Mouse (Mus musculus): ENCODE measurements around the gene Olfr1392.

Gene Olfr1392

GRCm38 (mm10) chr11:49251380-49251761, 33.7 kb upstream of the Olfr1392 start:
- no peak for DNase-seq (ENCODE audit: low read depth in 2 of 2, low spot score in 2 of 2)

DNA sequence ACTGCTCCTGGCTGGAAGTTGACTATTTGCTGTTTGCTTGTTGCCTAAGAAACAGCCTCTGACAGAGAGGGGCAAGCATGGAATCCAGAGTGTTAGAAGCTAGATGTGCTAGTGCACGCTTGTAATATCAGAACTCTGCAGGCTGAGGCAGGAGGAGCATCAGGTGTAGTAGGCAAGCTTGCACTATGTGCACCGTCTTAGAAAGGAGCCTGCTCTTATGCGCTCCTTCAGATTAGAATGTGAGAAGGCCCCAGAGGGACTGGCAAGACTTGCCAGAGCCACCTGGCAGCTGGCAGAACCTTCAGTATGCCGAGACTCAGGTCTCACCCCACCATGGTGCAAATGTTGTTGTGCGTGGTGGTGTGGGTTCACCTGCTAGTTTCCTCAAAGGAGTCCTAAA, 33.0 kb upstream of the Olfr1392 start:
- DNase-seq (ENCODE audit: low read depth in 2 of 2, low spot score in 2 of 2) = no peak

DNA sequence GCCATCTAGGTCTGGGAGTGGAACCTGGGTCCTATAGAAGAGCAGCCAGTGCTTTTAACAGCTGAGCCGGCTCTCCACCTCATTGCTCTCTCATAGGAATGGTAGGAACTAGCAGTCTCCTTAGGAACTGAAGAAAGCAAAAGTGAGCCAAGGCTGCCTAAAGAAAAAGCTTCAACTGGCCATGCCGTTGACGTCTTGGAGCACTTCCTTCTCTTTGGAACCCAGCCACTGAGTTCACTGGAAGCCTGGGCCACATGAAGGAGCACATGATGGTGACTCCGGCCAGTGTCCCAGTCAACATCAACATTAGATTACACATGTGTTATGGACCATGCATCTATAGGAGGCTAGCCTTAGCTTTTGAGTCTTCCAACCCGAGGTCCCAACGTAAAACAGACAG, 32.0 kb upstream of the Olfr1392 start:
- no peak for DNase-seq (ENCODE audit: low read depth in 2 of 2, low spot score in 2 of 2)

GRCm38 (mm10) chr11:49259296-49259695, 25.8 kb upstream of the Olfr1392 start:
- no peak for DNase-seq (ENCODE audit: low read depth in 2 of 2, low spot score in 2 of 2)

DNA sequence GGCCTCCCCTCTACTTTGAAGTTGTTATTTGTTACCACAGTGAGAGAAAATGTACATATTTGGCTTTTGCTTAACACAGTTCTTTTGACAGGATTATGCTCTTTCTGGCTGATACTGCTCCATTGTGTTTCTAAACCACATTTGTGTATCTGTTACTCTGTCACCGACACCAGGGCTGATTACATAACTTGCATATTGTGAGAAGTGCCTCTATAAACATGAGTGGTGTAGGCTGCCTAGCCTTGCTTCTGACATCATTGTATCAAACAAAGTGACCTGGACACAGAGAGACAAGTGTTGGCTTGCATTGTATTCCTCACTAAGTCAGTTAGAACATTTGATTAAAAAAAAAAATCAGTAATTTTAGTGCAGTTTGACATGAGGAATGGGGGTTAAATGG, 25.3 kb upstream of the Olfr1392 start:
- DNase-seq (ENCODE audit: low read depth in 2 of 2, low spot score in 2 of 2) = no peak

- no peak for DNase-seq (ENCODE audit: low read depth in 2 of 2, low spot score in 2 of 2)
These were observed 24.3 kb upstream of the Olfr1392 start for GRCm38 (mm10) chr11:49260598-49261312.

DNA sequence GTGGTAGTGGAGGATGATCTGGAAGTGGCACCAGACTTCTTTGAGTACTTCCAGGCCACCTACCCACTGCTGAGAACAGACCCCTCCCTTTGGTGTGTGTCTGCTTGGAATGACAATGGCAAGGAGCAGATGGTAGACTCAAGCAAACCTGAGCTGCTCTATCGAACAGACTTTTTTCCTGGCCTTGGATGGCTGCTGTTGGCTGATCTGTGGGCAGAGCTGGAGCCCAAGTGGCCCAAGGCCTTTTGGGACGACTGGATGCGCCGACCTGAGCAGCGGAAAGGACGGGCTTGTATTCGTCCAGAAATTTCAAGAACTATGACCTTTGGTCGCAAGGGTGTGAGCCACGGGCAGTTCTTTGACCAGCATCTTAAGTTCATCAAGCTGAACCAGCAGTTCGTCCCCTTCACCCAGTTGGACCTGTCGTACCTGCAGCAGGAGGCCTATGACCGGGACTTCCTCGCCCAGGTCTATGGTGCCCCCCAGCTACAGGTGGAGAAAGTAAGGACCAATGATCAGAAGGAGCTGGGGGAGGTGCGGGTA, 23.7 kb upstream of the Olfr1392 start:
- no peak for DNase-seq (ENCODE audit: low read depth in 2 of 2, low spot score in 2 of 2)

DNA sequence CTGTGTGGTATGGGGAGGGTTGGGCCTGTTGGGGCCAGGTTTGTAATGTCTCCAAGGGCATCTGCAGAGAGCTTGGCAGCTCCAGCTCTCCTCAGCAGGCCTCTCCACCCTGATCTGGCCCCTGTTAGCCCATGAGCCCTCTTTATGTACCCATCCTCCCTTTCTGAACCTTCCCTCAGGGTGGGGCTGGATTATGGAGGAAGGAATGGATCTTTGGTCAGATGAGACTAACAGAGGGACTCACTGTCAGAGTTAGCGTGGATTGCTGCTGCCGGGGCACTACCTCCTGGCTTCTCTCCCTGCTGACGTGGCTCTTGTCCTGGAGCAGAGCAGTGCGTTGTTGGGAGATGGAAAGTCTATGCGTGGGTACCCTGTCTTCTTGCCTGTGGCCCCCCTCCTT, 22.8 kb upstream of the Olfr1392 start:
- DNase-seq (ENCODE audit: low read depth in 2 of 2, low spot score in 2 of 2) = no peak

- no peak for DNase-seq (ENCODE audit: low read depth in 2 of 2, low spot score in 2 of 2)
These were observed 21.9 kb upstream of the Olfr1392 start for GRCm38 (mm10) chr11:49263149-49263548.

GRCm38 (mm10) chr11:49264081-49264480, 21.0 kb upstream of the Olfr1392 start:
- DNase-seq (ENCODE audit: low read depth in 2 of 2, low spot score in 2 of 2) = no peak

- DNase-seq (ENCODE audit: low read depth in 2 of 2, low spot score in 2 of 2) = no peak
These were observed 20.5 kb upstream of the Olfr1392 start for GRCm38 (mm10) chr11:49264622-49265021.

DNA sequence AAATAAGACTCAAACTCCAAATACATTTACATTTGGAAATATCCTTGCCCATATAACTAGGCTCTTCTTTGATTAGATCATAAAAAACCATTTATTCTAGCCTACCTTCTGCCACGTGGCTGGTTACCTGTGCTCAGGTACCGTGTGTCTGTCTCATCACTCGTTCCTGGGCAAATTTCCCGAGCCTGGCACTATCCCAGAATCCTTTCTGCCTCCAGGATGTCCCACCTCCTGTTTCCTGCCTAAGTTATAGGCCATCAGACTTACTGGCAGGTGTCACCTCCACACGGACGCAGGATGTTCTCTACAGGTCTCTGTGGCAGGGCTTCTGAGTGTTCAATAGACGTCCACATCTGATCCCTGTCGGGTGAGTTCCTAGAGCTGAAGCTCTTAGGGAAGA, 20.0 kb upstream of the Olfr1392 start:
- no peak for DNase-seq (ENCODE audit: low read depth in 2 of 2, low spot score in 2 of 2)

DNA sequence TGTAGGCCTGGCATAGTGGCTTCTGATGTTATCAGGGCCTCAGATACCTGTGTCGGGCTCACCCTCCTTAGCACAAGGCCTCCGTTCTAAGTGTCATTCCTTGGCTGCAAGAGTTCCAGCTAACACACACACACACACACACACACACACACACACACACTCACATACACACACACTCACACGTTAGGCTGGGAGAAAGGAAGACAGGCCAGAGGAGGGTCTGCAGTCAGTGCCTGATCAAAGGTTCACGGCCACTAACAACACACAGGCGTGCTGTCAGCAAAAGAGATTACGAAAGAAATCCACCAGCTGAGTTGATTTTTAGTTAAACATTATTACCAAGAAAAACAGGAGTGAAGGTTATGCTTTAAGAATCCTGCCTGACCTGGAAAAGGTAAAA, 18.4 kb upstream of the Olfr1392 start:
- DNase-seq (ENCODE audit: low read depth in 2 of 2, low spot score in 2 of 2) = no peak

- no peak for DNase-seq (ENCODE audit: low read depth in 2 of 2, low spot score in 2 of 2)
These were observed 17.8 kb upstream of the Olfr1392 start for GRCm38 (mm10) chr11:49267316-49267715.

DNA sequence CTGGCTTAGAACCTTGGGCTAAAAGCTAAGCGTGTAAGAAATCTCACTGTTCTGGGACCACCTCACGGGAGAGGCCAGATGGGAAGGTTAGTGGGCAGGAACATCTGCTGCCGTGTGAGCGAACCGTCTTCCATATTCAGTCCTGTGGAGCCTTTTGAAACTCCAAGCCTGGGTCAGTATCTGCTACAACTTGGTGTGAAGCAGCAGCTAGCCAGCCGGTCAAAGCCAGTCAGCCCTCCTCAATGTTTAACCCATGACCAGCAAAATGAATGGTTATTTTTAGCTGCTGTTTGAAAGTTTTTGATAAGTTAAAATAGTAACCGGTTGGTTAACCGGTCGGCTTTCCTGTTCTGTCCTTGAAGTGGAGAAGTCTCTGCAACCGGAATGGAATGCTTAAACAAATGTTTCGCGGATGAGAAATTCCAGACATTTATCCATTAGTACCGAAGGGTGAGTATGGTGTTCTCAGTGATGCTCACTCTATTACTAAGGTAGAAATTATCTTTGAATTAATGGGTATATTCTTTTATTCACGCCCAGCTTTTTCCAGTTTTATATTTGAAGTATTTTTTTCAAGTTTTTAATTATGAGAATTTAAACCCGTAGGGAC, 17.0 kb upstream of the Olfr1392 start:
- DNase-seq (ENCODE audit: low read depth in 2 of 2, low spot score in 2 of 2) = no peak

DNA sequence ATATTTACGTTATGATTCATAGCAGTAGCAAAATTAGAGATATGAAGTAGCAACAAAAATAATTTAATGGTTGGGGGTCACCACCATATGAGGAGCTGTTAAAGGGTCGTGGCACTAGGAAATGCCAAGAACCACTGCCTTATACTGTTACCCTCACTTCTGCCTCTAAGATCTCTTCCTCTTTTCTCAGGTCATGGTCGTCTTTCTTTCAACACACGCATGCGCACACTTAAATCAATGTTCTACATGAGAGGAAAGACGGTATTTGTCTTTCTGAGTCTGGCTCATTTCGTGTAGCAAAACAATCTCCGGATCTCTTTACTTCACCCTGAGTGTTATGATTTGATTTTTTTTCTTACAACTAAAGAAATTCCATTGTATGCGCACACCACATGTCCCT, 15.3 kb upstream of the Olfr1392 start:
- DNase-seq (ENCODE audit: low read depth in 2 of 2, low spot score in 2 of 2) = no peak

DNA sequence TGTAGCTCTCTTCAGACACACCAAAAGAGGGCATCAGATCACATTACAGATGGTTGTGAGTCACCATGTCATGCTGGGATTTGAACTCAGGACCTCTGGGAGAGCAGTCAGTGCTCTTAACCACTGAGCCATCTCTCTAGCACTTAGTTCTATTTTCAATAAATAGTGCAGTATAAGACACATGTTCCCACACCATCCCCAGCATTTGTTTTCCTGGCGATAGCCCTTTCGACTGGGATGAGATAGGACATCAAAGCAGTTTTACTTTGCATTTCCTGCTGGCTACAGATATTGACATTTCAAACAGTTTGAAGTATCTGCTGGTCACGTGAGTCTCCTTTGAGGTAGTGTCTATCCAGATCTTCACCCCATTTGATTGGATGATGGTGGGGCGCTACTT, 14.7 kb upstream of the Olfr1392 start:
- no peak for DNase-seq (ENCODE audit: low read depth in 2 of 2, low spot score in 2 of 2)

GRCm38 (mm10) chr11:49271334-49271733, 13.7 kb upstream of the Olfr1392 start:
- peak in 1 of 2 experiments; percentile 64 for DNase-seq (ENCODE audit: low read depth in 2 of 2, low spot score in 2 of 2)

DNA sequence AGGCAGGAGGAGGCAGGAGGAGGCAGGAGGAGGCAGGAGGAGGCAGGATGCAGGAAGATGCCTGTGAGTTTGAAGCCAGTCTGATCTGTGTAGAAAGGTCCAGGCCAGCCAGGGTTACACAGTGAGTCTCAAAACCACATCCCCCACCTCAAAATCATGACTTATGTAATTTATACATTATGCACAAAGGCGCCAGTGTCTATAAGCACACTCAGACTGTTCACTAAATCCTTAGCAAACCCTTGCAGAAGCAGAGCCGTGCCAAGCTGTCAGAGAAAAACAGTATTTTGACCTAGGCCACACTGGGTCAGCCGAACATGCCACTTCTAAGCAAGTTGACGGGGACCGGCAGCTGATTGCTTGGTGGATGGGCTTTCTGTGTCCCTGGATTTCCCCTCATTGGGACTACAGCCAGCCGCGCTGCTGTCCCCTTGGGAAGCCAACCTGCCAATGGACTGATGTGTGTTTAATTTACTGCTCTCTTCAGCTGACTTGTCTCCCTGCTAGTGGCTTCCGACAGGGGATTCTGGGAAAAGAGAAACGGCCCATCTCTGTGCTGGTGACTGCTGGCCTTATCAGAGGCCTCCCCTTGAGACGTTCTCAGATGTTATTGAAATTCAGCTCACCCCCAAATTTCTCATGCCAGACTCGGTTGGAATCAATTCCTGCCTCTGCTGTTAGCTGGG, 11.1 kb upstream of the Olfr1392 start:
- DNase-seq (ENCODE audit: low read depth in 2 of 2, low spot score in 2 of 2) = no peak

- no peak for DNase-seq (ENCODE audit: low read depth in 2 of 2, low spot score in 2 of 2)
These were observed 6.9 kb upstream of the Olfr1392 start, which contains the start of gene Olfr1393 for GRCm38 (mm10) chr11:49278222-49278621. TSS of gene Olfr1393 (plus strand) at chr11:49278304.

GRCm38 (mm10) chr11:49287251-49287650, 2.2 kb downstream of the Olfr1392 start:
- no peak for DNase-seq (ENCODE audit: low read depth in 2 of 2, low spot score in 2 of 2)

GRCm38 (mm10) chr11:49292777-49293176, 7.7 kb downstream of the Olfr1392 start:
- DNase-seq (ENCODE audit: low read depth in 2 of 2, low spot score in 2 of 2) = no peak
